Mouse (Mus musculus) kidney, postnatal 36 days (tissue): ENCODE results near the gene Duoxa2.
"Not testable (repeated sequence)": the region's sequence is repeated elsewhere in the genome, so short reads cannot be mapped to it uniquely, and the experiment has no call there.

Experiments used
- DNase-seq, 2 experiments: peaks; one replicate each; pipeline ENCODE4 v3.0.0; 2021 to 2022; ENCODE audit warnings: mixed read lengths in 2 of 2

Duoxa2 gene

DNA sequence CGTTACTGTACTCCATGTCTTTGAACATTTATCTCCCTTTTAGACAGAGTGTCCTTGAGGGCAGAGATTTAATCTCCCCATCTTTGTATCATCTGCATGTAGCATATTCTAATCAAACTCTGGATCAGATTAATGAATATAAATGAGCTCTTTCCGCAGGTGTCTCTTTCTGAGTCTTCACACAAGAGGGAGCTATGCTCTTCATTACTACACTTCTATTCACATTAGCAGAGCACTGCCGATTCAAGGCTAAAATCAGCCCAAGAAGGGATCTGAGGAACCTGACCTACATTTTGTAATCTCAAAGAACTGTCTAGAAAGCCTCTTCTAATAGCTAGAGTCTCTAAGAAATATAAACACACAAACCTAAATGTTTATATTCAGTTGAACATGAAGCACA lies 10.9 kb downstream of the Duoxa2 start:
- no peak for DNase-seq

DNA sequence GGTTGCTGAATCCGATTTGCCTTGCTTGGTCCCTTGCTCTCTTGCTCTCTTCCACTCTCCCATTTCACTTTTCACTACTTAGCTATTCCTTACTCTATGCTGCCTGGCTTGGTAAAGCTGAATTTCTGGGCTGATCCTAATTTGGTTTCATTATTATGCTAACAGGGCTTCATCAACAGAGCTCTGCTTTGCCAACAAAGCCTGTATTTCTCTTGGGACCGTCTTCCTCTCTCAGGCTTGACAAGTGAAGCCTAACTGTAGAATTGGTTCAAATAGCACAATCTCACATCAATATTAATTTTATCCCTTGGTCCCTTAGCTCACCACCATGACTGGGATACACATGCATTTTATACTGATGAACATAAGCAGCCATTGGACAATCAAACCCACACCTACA lies 12.9 kb downstream of the Duoxa2 start:
- DNase-seq: no peak

DNA sequence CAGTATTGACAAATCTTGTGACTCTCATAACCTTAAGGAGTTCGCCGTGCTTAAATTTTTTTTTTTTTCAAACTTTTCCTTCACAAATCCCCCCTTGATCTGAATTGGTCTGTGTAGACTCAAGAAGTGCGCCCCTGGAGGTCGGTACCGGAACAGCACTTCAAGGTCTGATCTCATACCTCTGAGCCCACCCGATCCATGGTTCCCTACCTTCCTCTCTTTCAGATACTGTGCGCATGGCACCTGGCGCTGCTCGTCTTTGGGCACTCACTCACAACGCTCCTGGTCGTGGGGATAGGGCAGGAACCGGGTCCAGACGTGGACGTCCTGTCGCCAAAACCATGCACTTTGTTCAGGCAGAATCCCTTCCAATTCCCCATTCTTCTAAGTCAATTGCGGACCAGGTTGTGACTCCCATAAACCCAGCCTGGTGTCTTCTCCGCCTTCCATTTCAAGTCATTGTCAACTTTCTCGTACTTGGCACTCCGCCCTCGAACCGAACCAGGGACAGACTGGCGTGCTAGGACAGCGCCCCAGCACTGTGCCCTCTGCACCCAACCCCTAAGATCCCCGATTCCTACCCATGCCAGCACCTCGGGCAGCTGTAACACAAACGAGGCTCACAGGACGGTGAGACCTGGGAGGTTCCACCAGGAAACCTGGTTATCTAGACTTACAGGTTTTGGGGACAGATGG lies 14.2 kb downstream of the Duoxa2 start:
- DNase-seq: peak; percentile 42 to 85

DNA sequence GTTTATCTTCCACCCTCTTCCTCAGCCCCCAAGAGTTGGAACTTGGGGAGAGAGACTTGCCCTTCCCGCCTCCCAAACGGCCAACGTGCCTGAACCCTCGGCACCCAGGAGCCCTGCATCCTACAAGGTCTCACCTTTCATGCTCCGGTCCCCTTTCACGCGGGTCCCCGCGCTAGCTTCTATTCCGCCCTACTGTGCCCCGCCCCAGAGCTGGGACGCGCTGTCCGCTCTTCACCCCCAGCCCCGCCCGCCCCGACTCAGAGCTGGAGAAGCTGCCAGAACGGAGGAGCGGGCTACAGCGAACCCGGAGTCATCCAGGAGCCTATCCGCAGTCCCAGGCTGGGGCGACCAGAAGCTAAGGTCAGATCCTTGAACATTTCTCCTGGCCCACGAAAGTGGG lies 14.8 kb downstream of the Duoxa2 start, which contains the start of gene Duoxa1:
Duoxa1 (minus strand) TSS at position 195 of the 400 bp plus-strand sequence.
- DNase-seq: no peak

DNA sequence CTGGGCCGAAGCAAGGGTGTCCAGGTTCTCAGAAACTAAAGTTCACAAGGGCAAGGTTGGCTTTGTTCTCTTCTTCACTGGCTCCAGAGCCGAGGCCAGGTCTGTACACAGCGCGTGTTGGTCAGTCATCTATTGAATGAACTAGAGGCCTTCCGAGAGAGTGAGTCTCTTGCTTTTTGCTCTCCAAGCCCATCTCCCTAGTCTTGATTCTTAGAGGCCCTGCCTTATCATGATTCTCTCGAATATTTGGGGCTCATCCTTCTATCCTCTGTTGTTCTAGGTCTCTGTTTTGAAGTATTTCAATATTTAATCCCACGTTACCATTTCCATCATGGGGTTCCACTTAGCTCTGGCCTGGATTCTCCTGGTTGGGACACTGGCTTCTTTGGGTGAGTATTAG lies 16.7 kb downstream of the Duoxa2 start, which contains the start of gene Duox1:
Duox1 (plus strand) TSS at position 301 of the 400 bp plus-strand sequence.
- DNase-seq: no peak

DNA sequence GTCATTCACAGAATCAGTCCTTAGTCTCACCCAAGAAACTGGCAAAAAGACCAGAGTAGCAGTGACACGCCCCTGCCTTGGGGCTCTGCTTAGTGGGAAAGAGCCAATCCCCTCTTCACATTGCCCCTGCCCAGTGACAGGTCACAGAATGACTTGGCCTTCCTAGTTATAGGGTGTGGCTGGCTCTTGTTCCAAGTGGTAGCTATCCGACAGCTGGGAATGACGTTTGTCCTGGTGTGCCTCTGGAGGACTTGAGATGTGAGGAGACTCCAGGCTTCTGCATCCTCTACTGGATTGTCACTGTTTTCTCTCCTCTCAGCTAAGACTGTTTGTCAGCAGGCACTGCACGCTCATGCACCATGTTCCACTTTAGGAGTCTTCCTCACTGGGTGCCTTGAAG lies 18.7 kb downstream of the Duoxa2 start:
- no peak for DNase-seq

DNA sequence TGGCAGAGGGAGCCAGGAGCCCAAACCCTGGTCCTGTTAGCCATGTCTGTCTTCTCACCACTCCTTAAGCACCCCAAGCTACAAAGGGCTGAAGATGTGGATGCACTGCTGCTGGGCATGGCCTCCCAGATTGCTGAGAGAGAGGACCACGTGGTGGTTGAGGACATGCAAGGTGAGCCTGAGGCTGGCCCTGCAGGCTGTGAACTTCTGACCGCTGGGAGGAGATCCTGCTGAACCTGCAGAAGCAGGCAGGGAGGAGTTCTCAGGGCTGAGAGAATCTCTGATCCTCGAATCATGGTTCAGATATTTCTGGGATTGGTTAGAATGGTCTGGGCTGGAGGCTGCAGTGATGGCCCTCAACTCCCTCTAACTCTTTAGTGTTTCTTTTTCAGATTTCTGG lies 25.3 kb downstream of the Duoxa2 start:
- peak; percentile 41 to 44 for DNase-seq

DNA sequence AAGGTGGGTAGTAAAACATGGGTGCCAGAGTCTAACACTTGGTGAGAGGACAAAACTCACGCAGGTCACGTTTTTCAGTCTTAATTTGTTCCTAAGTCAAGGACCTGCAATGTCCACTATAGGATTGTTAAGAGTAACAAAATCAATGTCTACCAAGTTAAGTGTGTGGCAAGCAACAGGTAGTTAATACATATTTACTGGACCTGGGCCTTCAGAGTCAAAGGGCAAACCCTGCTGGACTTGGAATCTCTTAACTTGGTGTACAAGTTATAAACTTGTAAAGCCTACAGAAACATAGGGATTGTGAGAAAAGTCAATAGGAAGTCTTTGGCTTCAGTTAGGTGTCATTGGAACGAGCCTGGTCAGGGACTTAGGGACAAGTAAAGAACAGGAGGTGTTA lies 25.9 kb downstream of the Duoxa2 start:
- peak in 1 of 2 experiments; percentile 10 for DNase-seq

DNA sequence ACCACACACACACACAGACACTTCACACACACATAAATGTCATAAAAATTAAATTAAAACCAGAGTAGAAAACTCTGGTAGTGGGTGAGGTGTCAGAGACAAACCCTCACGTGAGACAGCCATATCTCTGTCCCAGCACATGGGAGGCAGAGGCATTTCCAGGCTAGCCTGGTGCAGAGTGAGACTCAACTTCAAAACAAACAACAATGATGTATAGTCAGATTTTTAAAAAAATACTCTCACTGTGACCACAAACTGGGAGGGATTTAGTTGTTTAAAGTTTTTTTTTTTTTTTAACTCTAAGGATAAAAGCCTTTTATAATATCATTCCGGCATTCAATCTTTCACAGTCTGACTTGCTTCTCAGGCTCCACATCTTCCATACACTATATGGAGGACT lies 26.7 kb downstream of the Duoxa2 start:
- DNase-seq: no peak

DNA sequence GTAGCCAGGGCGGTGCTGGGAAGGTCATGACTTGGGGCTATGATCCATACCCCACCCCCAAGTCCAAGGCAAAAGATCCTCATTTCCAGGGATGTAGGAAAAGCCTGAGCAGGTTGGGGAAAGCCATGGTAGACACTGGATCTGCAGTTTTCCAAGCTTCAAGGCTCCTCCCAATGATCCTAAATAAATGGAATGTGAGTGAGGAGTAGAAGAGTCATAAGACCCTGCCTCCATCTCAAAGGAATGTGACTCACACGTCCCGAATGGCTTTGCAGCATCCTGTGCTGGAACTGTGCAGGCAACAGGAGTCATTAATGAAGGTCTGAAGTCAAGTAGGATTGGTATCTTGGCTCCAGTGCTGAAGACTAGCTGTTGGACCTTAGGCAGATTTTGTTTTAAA lies 29.3 kb downstream of the Duoxa2 start:
- DNase-seq: no peak

DNA sequence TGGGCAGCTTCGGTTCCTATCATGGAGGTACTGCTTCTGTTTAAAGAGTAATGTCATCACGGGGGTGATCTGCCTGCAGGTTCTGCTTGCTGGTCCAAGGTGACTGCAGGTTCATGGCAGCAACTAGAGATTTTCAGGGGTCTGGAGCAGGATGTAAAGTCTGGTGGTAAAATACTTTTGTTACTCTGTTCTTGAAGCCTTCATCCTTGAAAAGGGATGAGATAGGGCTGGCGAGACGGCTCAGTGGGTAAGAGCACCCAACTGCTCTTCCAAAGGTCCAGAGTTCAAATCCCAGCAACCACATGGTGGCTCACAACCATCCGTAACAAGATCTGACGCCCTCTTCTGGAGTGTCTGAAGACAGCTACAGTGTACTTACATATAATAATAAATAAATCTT lies 31.6 kb downstream of the Duoxa2 start:
- DNase-seq: not testable (repeated sequence)

DNA sequence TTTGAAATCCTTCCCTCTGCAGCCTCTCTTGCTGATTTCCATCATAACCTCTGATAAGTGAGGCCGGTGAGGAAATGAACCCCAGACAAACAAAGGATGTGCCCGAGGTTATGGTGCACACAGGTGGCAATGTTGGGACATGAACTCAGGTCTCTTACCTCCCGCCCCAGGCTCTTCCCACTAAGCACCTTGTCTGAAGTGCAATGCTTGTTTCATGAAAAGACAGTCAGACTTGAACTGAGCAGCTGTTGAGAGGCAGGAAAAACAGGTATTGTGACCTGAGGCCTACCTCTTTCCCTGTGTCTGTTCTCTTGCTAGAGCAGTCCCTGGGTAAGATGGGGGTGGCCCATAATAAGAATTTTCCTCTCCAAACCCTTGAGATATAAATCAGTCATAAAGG lies 33.5 kb downstream of the Duoxa2 start:
- DNase-seq: no peak

DNA sequence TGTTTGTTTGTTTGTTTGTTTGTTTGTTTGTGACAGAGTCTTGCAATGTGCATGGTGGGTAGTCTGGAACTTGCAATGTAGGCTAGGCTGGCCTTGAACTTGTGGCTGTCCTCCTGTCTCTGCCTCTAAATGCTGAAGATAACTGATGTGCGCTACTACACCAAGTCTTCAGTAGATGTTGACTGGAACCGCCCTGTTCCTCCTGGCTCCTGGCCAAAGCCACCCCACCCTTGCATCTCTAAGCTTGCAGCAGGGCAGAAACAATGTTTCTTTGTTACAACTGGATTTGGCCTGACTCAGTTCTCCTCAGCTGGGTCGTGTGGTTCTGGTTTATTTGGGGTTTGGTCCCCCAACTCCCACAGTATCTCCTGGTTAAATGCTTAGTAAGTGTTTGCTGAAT lies 35.5 kb downstream of the Duoxa2 start:
- DNase-seq: peak in 1 of 2 experiments; percentile 13

DNA sequence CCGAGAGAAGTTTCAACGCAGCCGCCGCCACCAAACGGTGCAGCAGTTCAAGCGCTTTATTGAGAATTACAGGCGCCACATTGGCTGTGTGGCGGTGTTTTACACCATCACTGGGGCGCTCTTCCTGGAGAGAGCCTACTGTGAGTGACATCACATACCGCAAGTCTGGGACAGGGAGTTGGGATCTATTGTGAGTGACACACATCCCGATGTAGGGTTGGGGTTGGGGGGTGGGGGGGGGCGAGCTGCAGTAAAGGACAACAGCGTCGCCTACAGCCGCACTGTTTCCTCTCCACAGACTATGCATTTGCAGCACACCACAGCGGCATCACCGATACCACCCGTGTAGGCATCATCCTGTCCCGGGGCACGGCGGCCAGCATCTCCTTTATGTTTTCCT lies 38.6 kb downstream of the Duoxa2 start:
- no peak for DNase-seq

DNA sequence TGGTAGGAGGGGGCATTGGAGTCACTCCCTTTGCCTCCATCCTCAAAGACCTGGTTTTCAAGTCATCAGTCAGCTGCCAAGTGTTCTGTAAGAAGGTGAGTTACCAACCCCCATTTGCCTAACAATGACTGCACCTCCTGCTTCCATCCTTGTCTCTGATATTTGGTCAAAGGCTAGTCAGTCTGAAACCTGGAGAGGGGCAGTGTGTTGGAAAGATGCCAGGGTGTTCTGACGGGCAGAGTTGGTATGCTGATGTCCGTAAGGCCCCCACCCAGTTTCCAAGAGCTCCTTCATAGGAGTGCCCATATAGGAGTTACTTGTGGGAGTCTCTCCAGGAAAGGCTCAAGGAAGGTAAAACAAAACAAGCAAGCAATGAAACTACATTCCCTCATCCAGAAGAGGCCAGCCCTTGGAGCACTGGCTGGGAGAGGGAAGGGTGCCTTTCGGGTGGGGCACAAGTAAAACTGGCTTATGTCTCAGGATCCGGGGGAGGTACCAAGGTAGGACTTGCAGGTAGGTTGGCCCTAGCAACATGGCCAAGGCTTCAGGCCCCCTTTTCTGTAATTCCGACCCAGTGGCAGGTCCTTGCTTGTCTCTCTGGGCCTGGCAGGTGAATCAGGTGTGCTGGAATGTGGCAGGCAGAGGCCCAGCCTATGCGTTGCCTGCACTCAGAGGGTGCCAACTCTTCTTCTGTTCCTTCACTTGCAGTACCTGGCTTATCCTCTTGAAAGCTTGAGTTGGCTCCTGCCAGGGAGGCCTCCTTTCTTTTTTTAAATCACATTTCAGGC lies 46.6 kb downstream of the Duoxa2 start:
- DNase-seq: no peak

DNA sequence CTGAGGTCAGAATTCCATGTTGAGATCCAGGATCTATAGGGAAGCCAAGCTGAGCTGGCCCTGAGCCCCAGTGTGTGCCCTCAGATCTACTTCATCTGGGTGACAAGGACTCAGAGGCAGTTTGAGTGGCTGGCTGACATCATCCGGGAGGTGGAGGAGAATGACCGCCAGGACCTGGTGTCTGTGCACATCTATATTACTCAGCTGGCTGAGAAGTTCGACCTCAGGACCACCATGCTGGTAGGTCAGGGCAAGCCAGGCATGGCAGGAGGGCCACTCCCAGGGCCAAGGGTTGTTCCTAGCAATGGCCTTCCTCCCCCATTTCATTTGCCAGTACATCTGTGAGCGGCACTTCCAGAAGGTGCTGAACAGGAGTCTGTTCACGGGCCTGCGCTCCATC lies 47.5 kb downstream of the Duoxa2 start:
- not testable (repeated sequence) for DNase-seq

DNA sequence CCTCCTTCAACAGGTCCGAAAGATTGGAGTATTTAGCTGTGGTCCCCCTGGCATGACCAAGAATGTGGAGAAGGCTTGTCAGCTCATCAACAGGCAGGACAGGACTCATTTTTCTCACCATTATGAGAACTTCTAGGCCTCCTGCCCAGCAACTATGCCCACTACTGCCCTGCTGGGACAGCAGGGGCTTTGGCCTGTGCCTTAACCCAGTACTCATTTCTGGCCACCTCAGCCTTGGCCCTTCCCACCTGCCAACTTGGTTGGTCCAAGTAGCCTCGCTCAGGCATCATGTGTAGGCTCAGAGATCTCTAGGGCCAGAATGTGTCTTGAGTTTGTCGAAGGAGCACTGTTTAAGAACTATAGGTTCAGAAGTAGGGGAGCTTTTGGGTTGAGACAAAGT lies 48.6 kb downstream of the Duoxa2 start:
- no peak for DNase-seq

DNA sequence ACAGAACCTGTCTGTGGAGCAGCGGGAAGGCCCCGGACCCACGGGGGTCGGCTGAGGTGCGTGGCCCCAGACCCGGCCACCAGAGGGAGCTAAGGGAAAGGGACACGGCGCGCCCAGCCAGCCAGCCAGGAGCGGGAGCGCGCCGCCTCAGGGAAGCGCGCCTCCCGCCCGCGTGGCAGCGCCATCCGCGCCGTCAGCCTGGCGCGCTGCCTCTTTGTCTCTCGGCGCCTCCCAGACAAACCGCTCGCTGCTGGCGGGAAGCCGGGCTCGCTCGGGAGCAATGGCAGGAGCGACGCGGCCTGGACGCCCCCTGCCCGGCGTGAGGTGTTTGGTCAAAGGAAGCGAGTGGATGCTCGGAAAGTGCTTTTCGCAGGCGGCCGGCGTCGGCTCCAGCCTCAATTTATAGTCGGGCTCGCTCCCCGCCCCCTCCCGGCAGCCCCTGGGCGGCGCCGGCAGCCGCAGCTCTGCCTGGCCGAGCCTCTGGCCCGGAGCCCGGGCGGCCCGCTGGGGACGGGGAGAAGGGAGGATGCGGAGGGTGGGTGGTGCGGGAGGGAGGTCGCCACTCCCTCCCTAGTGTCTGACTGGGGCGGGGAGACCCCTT lies 49.9 kb downstream of the Duoxa2 start:
- DNase-seq: peak; percentile 87 to 94

DNA sequence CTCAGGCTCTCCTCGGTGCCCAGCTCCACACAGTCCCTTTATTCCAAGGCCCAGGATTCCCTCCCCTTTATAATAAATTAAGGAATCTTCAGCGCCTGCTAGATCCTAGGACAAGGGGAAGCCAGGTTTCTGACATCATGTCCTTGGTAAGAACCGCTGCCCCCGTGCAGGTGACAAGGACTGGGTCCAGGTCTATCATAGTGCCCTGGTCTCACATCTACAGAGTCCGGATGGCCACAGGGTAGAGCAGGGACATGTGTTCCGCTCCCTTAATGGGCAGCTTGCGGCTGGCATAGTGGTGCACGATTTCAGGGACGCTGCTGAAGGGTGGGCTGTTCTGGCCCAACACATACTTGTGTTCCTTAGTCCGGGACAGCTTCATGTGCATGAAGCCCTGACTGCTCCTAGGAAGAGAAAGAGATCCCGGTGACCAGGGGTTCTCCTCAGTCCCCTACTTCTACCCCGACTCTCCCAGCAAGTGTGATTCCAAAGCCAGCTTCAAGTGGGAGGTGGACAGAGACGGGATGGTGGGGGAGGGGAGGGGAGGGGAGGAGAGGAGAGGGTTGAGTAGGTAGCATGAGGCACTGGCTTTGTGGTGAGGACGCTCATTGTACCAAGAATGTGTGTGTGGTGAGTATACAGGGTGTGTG lies 50.6 kb downstream of the Duoxa2 start:
- DNase-seq: peak in 1 of 2 experiments; percentile 25

DNA sequence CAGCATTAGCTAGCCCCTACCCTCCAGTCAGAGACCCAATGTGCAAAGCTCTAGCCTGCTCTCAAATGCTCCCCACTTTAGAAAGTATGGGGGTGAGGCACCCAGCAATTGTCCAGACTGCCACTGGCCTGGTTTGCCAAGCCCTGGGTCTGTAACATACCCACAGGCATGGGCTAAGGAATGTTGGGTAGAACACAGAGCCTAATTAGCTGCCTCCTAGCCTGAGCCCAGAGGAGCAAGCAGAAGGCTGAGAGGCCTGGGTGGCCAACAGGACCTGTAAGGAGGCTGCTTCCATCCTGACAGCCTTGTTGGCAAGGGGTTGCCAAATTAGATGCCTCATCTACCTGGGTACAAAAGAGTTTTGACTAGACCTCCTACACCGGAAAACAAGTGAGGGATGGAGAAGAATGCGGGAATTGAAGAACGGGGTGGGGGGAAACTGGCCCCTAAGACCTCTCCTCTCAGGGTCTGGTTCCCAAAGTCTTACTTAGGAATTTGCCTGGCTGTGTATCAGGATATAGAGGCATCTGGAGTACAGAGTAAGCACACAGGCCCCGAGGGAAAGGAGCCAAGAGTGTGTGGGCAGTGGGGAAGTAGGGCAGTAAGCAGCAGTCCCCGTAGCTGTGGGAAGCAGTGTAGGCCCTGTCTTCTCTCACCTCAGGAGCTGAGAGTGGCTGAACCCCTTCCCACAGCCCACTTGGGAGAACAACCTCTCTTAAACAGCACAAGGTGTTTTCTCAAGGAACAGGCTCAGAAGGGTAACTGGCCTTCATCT lies 52.6 kb downstream of the Duoxa2 start:
- no peak for DNase-seq

DNA sequence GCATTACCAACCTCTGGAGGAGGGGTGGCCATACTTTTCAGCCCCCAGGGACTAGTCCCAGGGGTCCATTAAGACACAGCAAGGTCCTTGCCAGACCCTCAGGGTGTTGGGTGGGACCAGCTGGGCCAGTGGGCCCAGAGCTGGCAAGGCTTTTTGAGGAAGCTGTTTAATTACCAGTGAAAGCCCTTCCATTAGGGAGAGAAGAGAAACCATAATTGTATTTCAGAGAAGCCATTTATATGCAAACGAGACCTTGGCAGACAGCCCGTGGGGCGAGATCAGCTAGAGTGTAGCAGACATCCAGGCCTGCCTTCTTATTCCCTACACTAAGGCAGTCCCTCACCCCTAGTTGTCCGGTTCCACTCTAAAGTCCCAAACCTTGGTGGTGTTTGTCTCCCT lies 53.2 kb downstream of the Duoxa2 start:
- DNase-seq: peak; percentile 48 to 72
